Mouse (Mus musculus) midbrain, embryonic 12.5 days (tissue): ENCODE results near the gene Lrrc25. TPM values are rescaled to one million over a fixed set of nuclear protein-coding genes. Genes with fewer than 3 reads are reported as not detected.

Source experiments
- ATAC-seq: fragments of 200-750 bp; cut with Nextera tagmentation; 2 replicates; pipeline ENCODE4 v1.8.0; 2017; ENCODE audit warnings: low read depth, moderate TSS enrichment, moderate library complexity; ENCODE audit not compliant: low FRiP score
- H3K27ac ChIP-seq: fragments of 300-500 bp; sonication (generic); replicated peaks from 2 replicates; pipeline ENCODE4 v1.5.1; 2016; ENCODE audit warnings: mild to moderate bottlenecking
- H3K27me3 ChIP-seq: fragments of 300-500 bp; sonication (generic); 2 replicates; pipeline ENCODE4 v1.6.1; 2016; ENCODE audit warnings: mild to moderate bottlenecking
- H3K36me3 ChIP-seq: fragments of 300-500 bp; sonication (generic); 2 replicates; pipeline ENCODE4 v1.6.1; 2016
- H3K4me1 ChIP-seq: fragments of 300-500 bp; sonication (generic); 2 replicates; pipeline ENCODE4 v1.6.1; 2016
- H3K4me2 ChIP-seq: fragments of 300-500 bp; sonication (generic); replicated peaks from 2 replicates; pipeline ENCODE4 v1.6.1; 2016; ENCODE audit warnings: mild to moderate bottlenecking, moderate library complexity
- H3K4me3 ChIP-seq: fragments of 300-500 bp; sonication (generic); 2 replicates; pipeline ENCODE4 v1.5.1; 2016; ENCODE audit warnings: mild to moderate bottlenecking
- H3K9ac ChIP-seq: fragments of 300-500 bp; sonication (generic); replicated peaks from 2 replicates; pipeline ENCODE4 v1.6.1; 2016; ENCODE audit warnings: mild to moderate bottlenecking, moderate library complexity
- H3K9me3 ChIP-seq: fragments of 300-500 bp; sonication (generic); 2 replicates; pipeline ENCODE4 v1.6.1; 2016; ENCODE audit warnings: mild to moderate bottlenecking
- WGBS: fragments of 180-500 bp; shearing (Covaris S2); methylation state at CpG from one replicate; pipeline ENCODE4 v1.1.7; 2016; 5-methylcytosine and 5-hydroxymethylcytosine counted together
- polyA plus RNA-seq: library from polyadenylated mRNA; unstranded; fragments of >200 nt; fragmentation: Nextera tagmentation; extraction: Ambion mirVana; gene quantifications from 2 replicates; pipeline ENCODE4 v1.2.1, GENCODE M21; 2016

Gene Lrrc25
- polyA plus RNA-seq, 1 experiment from 2014 or later, result 1.6 TPM

- H3K4me1 ChIP-seq, result peaks cover 53% of the 10 kb centered on the region
- no peaks in the 10 kb centered on the region for H3K9me3 ChIP-seq
- peak overlapping the region; percentile 90 for H3K4me2 ChIP-seq
- ATAC-seq, result peak; percentile 57
- peak overlapping the region; percentile 49 for H3K4me3 ChIP-seq
- H3K36me3 ChIP-seq, result no peaks in the 10 kb centered on the region
- peak overlapping the region; percentile 59 for H3K9ac ChIP-seq
- peaks cover 5% of the 10 kb centered on the region for H3K27me3 ChIP-seq
- under 1% methylated on average over 39 of the region's 45 CpGs for WGBS
- H3K27ac ChIP-seq, result peak overlapping the region; percentile 93
These were observed 5.8 kb upstream of the Lrrc25 start for GRCm38 (mm10) chr8:70609849-70610795.

DNA sequence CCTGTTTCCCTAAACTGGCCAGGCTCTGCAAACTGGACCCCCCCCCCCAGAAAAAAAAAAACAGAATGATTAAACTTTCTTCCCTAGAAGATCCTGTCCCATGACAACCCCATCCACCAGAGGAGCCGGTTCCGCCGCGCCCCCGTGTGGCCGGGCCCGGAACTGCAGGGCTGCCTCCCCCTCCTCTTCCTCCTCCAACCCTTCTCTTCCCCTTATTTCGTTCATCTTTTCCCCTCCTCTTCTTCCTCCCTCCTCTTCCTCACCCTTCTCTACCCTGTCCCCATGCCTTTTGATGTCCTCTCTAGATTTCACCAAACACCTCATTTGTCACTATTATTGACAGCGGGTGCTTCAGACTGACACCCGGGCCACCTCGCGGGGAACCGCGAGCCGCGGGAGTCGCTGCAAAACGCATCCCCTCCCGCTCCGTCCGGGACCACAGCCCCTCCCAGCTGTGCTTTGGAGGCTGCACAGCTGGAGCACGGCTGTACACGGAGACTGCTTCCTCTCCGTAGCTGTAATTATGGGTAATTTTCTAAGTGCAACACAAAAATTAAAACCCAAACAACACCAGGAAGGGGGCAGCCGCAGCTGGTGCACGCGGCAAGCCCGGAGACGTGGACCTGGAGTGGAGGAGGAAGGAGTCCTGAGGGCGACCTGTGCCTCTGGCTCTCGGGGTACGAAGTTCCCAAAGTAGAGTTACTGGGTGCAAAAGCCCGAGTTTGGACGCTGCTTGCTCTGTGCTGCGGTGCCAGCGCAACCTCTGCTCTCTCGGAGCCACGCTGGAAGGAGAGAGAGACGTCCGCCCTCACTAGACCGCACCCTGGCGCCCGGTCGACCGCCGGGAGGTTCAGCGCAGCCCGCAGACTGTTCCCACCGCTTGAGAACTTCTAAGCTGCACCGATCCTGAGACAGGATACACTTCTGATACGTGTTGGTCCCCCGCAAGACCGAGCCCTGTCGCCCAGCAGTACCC is 4.9 kb upstream of the Lrrc25 start:
- peaks cover 5% of the 10 kb centered on the region for H3K27me3 ChIP-seq
- no peaks in the 10 kb centered on the region for H3K9me3 ChIP-seq
- no peak for ATAC-seq
- peak overlapping the region; percentile 49 for H3K4me3 ChIP-seq
- WGBS, result under 1% methylated on average over 54 of the region's 54 CpGs
- peak overlapping the region; percentile 90 for H3K4me2 ChIP-seq
- H3K36me3 ChIP-seq, result no peaks in the 10 kb centered on the region
- H3K4me1 ChIP-seq, result peaks cover 47% of the 10 kb centered on the region
- H3K27ac ChIP-seq, result peak overlapping the region; percentile 26; the same call in 1 of the 2 replicates
- H3K9ac ChIP-seq, result peak overlapping the region; percentile 59

DNA sequence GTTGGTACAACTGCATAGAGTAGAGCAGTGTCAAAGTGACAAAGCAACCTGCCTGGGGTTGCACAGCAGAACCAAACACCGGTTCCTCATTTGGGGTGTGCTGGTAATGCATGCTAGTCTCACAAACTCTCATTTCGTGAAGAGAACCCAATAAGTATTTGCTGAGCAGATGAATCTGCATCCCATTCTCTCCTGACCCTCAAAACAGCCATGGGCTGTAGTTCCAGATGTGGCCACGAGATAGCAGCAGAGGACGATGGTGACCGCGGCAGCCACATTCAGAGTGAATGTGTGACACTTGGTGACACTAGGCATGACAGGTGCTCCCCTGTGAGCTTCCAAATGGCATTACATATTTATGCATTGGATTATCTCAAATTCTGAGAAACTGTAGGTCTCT is 4.1 kb upstream of the Lrrc25 start:
- H3K4me2 ChIP-seq, result peak overlapping the region; percentile 90
- 0 out of 2 replicates have a peak overlapping the region, but pooled peaks have one; percentile 2 for H3K27ac ChIP-seq
- ATAC-seq, result no peak
- H3K9me3 ChIP-seq, result no peaks in the 10 kb centered on the region
- peaks cover 46% of the 10 kb centered on the region for H3K4me1 ChIP-seq
- no peak overlapping the region for H3K9ac ChIP-seq
- H3K4me3 ChIP-seq, result peak overlapping the region; percentile 49
- peaks cover 5% of the 10 kb centered on the region for H3K27me3 ChIP-seq
- under 1% methylated on average over 6 of the region's 6 CpGs for WGBS
- H3K36me3 ChIP-seq, result no peaks in the 10 kb centered on the region

DNA sequence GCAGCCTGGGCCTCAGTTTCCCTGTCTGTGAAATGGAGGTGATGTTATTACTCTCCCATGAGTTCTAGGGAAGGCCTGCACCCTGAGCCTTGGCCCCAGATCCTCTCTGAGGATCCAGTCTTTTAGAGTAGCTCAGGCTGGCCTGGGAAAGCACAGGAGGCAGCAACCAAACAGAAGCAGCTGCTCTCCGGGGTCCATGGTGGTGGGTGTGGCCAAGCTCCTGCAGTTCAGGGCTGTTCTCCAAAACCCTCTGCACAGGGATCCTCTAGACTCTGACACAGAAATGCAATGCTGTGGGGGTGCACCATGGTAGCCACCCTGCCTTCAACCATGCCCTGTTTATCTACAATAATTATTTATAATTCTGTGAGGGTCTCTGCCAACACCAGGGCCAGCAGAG is 2.2 kb upstream of the Lrrc25 start:
- no peak overlapping the region for H3K4me3 ChIP-seq
- no peaks in the 10 kb centered on the region for H3K36me3 ChIP-seq
- no peak overlapping the region for H3K9ac ChIP-seq
- H3K27me3 ChIP-seq, result peaks cover 5% of the 10 kb centered on the region; the same call in 1 of the 2 replicates
- 69% methylated on average over 1 of the region's 1 CpGs for WGBS
- ATAC-seq, result no peak
- no peaks in the 10 kb centered on the region for H3K9me3 ChIP-seq
- H3K27ac ChIP-seq, result no peak overlapping the region
- no peak overlapping the region for H3K4me2 ChIP-seq
- H3K4me1 ChIP-seq, result peaks cover 35% of the 10 kb centered on the region

DNA sequence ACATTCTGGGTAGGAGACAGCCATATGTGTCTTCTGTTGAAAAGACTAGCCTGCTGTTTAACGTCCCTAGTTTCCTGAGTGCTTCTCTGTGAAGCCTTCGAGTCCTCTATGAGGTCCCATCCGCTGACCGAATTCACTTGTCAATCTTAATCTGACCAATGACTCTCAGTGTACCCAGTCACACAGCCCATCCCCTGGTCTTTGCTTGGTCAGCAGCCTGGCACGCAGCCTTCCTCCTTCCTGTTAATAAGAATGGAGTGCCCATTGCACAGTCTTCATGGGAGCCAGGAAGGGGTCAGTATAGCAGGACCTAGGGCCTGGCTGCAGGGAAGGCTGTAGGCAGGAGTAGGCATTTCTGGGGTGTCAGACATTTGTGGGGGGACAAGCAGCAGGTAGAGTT is 1.5 kb upstream of the Lrrc25 start:
- H3K4me1 ChIP-seq, result peaks cover 33% of the 10 kb centered on the region

GRCm38 (mm10) chr8:70615281-70615680 is 674 bp upstream of the Lrrc25 start:
- Histone ChIP-seq H3K4me1 (peaks cover 25% of the 10 kb centered on the region), H3K36me3 (no peaks in the 10 kb centered on the region), H3K4me2 (no peak overlapping the region), H3K4me3 (no peak overlapping the region), H3K27me3 (peaks cover 6% of the 10 kb centered on the region; the same call in 1 of the 2 replicates), H3K27ac (no peak overlapping the region), H3K9me3 (no peaks in the 10 kb centered on the region), H3K9ac (no peak overlapping the region)
- WGBS, result 87% methylated on average over 8 of the region's 8 CpGs
- no peak for ATAC-seq

More for the DNA sequence above, 1.5 kb upstream of the Lrrc25 start:
- no peak for ATAC-seq
- H3K4me2 ChIP-seq, result no peak overlapping the region
- no peak overlapping the region for H3K27ac ChIP-seq
- H3K9me3 ChIP-seq, result no peaks in the 10 kb centered on the region
- peaks cover 5% of the 10 kb centered on the region; the same call in 1 of the 2 replicates for H3K27me3 ChIP-seq
- WGBS, result 84% methylated on average over 5 of the region's 5 CpGs
- no peak overlapping the region for H3K9ac ChIP-seq
- H3K4me3 ChIP-seq, result no peak overlapping the region
- H3K36me3 ChIP-seq, result no peaks in the 10 kb centered on the region

- no peak overlapping the region for H3K27ac ChIP-seq
- WGBS, result 61% methylated on average over 11 of the region's 11 CpGs
These were observed 690 bp downstream of the Lrrc25 start for GRCm38 (mm10) chr8:70616645-70617044.

DNA sequence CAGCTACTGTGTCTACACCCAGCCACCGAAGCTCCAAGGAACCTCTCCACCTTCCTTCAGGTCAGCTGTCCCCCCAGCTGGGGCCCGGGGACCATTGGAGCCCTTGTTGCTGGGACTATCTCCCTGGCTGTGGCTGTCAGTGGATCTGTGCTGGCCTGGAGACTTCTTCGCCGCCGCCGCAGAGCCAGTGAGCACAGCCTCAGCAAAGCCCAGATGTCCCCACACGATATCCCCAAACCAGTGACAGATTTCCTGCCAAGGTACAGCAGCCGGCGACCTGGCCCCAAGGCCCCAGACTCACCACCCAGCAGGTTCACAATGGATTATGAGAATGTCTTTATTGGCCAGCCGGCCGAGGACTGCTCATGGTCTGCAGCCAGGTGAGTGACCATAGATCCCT is 2.0 kb downstream of the Lrrc25 start:
- no peak overlapping the region for H3K4me2 ChIP-seq
- H3K27ac ChIP-seq, result no peak overlapping the region
- no peak overlapping the region for H3K4me3 ChIP-seq
- no peak overlapping the region for H3K9ac ChIP-seq
- 78% methylated on average over 11 of the region's 11 CpGs for WGBS
- no peaks in the 10 kb centered on the region for H3K36me3 ChIP-seq
- no peak for ATAC-seq
- H3K27me3 ChIP-seq, result peaks cover 29% of the 10 kb centered on the region
- H3K9me3 ChIP-seq, result no peaks in the 10 kb centered on the region
- H3K4me1 ChIP-seq, result peaks cover 10% of the 10 kb centered on the region

More at GRCm38 (mm10) chr8:70616645-70617044, 690 bp downstream of the Lrrc25 start:
- peaks cover 15% of the 10 kb centered on the region for H3K27me3 ChIP-seq
- no peak for ATAC-seq
- H3K4me1 ChIP-seq, result peaks cover 12% of the 10 kb centered on the region
- H3K4me3 ChIP-seq, result no peak overlapping the region
- H3K4me2 ChIP-seq, result no peak overlapping the region
- no peaks in the 10 kb centered on the region for H3K9me3 ChIP-seq
- no peak overlapping the region for H3K9ac ChIP-seq
- no peaks in the 10 kb centered on the region for H3K36me3 ChIP-seq

DNA sequence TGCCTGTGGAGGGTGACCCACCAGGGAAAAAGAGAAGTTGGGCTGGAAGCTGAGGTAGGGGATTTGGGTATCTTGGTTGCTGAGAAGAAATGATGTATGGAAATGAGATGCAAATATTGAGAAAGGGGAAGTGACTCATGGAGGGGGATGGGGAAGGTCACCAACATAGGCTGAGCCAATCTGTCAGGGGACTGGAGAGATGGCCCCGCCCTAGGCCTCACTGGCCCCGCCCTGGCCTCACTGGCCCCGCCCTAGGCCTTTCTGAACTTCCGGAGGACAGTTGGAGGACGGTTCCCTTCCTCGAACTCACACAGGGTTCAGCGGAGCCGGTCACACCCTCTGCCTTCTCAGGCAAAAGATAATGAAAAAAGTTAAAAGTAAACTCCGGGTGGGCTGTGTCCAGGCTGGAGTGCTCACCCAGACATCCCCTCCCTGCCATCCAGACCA is 3.0 kb downstream of the Lrrc25 start:
- H3K4me2 ChIP-seq, result no peak overlapping the region
- ATAC-seq, result peak; percentile 67; the same call in 1 of the 2 replicates
- peaks cover 31% of the 10 kb centered on the region for H3K27me3 ChIP-seq
- H3K27ac ChIP-seq, result no peak overlapping the region
- H3K9me3 ChIP-seq, result no peaks in the 10 kb centered on the region
- 34% methylated on average over 9 of the region's 9 CpGs for WGBS
- no peak overlapping the region for H3K4me3 ChIP-seq
- H3K9ac ChIP-seq, result no peak overlapping the region
- no peaks in the 10 kb centered on the region for H3K36me3 ChIP-seq
- H3K4me1 ChIP-seq, result peaks cover 10% of the 10 kb centered on the region

DNA sequence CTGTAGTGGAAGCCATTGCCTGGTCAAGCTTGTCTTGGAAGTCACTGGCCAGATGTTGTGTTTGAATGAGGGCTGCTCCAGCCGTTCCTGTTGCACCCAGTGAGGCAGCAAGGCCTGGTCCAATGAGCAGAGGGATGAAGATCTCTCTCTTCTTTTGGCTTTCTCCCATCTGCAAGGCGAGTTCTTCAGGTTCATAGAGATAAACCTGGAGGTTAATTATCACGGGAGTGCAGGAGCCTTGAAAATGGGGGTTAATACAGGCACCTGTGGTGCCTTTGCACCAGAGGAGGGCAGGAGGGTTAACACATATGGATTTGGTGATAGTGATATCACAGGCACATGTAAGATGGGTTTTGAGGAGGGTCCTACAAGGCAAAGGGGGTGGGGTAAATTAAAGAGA is 6.3 kb downstream of the Lrrc25 start:
- Histone ChIP-seq H3K4me2 (no peak overlapping the region), H3K9ac (no peak overlapping the region), H3K27ac (no peak overlapping the region), H3K9me3 (no peaks in the 10 kb centered on the region), H3K36me3 (no peaks in the 10 kb centered on the region), H3K4me1 (peaks cover 10% of the 10 kb centered on the region), H3K4me3 (no peak overlapping the region), H3K27me3 (peaks cover 36% of the 10 kb centered on the region)
- WGBS, result 67% methylated on average over 3 of the region's 3 CpGs
- ATAC-seq, result no peak

GRCm38 (mm10) chr8:70625104-70625503 is 9.1 kb downstream of the Lrrc25 start:
- no peak overlapping the region for H3K27ac ChIP-seq
- H3K9ac ChIP-seq, result no peak overlapping the region
- H3K27me3 ChIP-seq, result peaks cover 40% of the 10 kb centered on the region
- H3K9me3 ChIP-seq, result no peaks in the 10 kb centered on the region
- 14% methylated on average over 5 of the region's 5 CpGs for WGBS
- H3K4me1 ChIP-seq, result peaks cover 9% of the 10 kb centered on the region; the same call in 1 of the 2 replicates
- no peak overlapping the region for H3K4me2 ChIP-seq
- no peaks in the 10 kb centered on the region for H3K36me3 ChIP-seq
- no peak for ATAC-seq
- H3K4me3 ChIP-seq, result no peak overlapping the region
